Mouse (Mus musculus) embryonic facial prominence, embryonic 12.5 days (tissue): ENCODE results near the gene Inpp5f. TPM values are rescaled to one million over a fixed set of nuclear protein-coding genes. Genes with fewer than 3 reads are reported as not detected.

Experiments used
- ATAC-seq: fragments of 200-750 bp; cut with Nextera tagmentation; 2 replicates; pipeline ENCODE4 v1.8.0; 2017; ENCODE audit not compliant: insufficient number of reproducible peaks, insufficient read depth, low FRiP score, low TSS enrichment
- H3K27ac ChIP-seq: fragments of 300-500 bp; sonication (generic); 2 replicates; pipeline ENCODE4 v1.5.1; 2016; ENCODE audit warnings: mild to moderate bottlenecking
- H3K27me3 ChIP-seq: fragments of 300-500 bp; sonication (generic); 2 replicates; pipeline ENCODE4 v1.6.1; 2016; ENCODE audit warnings: mild to moderate bottlenecking, moderate library complexity
- H3K36me3 ChIP-seq: fragments of 300-500 bp; sonication (generic); 2 replicates; pipeline ENCODE4 v1.6.1; 2016; ENCODE audit warnings: mild to moderate bottlenecking
- H3K4me1 ChIP-seq: fragments of 300-500 bp; sonication (generic); 2 replicates; pipeline ENCODE4 v1.6.1; 2016
- H3K4me2 ChIP-seq: fragments of 300-500 bp; sonication (generic); replicated peaks from 2 replicates; pipeline ENCODE4 v1.6.1; 2016; ENCODE audit warnings: mild to moderate bottlenecking, moderate library complexity
- H3K4me3 ChIP-seq: fragments of 300-500 bp; sonication (generic); 2 replicates; pipeline ENCODE4 v1.5.1; 2016; ENCODE audit warnings: mild to moderate bottlenecking
- H3K9ac ChIP-seq: fragments of 300-500 bp; sonication (generic); 2 replicates; pipeline ENCODE4 v1.6.1; 2016; ENCODE audit warnings: mild to moderate bottlenecking, moderate library complexity
- H3K9me3 ChIP-seq: fragments of 300-500 bp; sonication (generic); 2 replicates; pipeline ENCODE4 v1.6.1; 2016; ENCODE audit warnings: mild to moderate bottlenecking, moderate library complexity
- WGBS: fragments of 180-500 bp; shearing (Covaris S2); methylation state at CpG from one replicate; pipeline ENCODE4 v1.1.7; 2016; 5-methylcytosine and 5-hydroxymethylcytosine counted together
- polyA plus RNA-seq: library from polyadenylated mRNA; unstranded; fragments of >200 nt; fragmentation: Nextera tagmentation; extraction: Ambion mirVana; gene quantifications from 2 replicates; pipeline ENCODE4 v1.2.1, GENCODE M21; 2016

Gene Inpp5f
- polyA plus RNA-seq, 1 experiment from 2014 or later = 29.9 TPM

DNA sequence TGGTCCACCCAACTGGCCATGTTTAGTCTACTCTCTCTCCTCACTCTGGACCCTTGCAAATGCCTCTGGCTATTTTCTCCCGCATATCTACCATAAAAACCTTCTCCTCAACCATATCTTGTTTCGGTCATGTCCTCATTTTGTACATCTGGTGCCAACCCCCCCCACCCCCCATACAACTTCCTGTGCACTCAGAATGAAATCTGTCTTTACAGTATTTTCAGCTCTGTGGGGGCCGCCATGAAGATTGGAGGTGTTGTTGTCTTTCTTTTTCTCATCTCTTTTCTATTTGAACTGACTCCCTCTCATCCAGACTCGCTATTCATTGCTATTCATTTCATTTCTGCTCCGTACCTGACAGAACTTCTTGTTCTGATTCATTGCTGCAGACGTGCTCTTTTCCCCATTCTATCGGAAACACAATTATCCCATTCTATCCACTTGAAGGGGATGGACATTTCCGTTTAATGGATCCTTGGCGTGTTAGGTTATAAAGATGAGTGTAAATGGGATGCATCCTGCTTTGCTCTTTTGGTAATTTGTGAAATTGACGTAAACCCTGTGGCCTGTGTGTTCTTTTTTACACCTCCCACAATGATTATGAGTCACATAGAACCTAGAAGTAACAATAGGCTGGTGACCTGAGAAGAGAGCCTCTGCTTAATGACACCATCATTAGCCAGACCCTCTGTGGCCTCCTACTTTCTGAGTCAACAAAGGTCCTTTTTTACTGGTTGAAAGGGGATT is 32.8 kb upstream of the Inpp5f start:
- Histone ChIP-seq H3K9ac (no peak overlapping the region), H3K4me2 (no peak overlapping the region), H3K9me3 (no peaks in the 10 kb centered on the region), H3K27me3 (no peaks in the 10 kb centered on the region), H3K4me1 (peaks cover 4% of the 10 kb centered on the region; the same call in 1 of the 2 replicates), H3K36me3 (no peaks in the 10 kb centered on the region), H3K4me3 (no peak overlapping the region), H3K27ac (no peak overlapping the region)
- no peak for ATAC-seq
- 64% methylated on average over 10 of the region's 10 CpGs for WGBS

DNA sequence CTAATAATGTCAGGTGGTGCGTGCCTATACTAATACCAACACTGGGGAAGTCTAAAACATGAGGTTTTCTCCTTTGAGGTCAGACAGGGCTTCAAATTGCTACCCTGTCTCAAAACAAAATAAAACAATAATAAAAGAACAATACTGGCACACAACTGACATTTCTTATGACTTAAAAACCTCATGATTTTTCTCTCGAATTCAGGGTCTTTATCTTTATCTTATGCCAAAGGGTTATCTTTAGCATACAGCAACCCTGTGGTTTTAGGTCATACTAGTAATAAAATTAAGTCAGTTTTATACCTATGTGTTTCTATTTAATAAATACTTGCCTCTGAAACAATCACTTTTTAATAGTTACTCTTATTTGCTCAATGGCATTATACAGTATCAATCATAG is 31.7 kb upstream of the Inpp5f start:
- no peaks in the 10 kb centered on the region for H3K36me3 ChIP-seq
- no peaks in the 10 kb centered on the region for H3K9me3 ChIP-seq
- no peak overlapping the region for H3K4me2 ChIP-seq
- no peak overlapping the region for H3K4me3 ChIP-seq
- no peak for ATAC-seq
- no peaks in the 10 kb centered on the region for H3K27me3 ChIP-seq
- no peak overlapping the region for H3K9ac ChIP-seq
- 84% methylated on average over 2 of the region's 2 CpGs for WGBS
- H3K27ac ChIP-seq = no peak overlapping the region
- peaks cover 4% of the 10 kb centered on the region; the same call in 1 of the 2 replicates for H3K4me1 ChIP-seq

DNA sequence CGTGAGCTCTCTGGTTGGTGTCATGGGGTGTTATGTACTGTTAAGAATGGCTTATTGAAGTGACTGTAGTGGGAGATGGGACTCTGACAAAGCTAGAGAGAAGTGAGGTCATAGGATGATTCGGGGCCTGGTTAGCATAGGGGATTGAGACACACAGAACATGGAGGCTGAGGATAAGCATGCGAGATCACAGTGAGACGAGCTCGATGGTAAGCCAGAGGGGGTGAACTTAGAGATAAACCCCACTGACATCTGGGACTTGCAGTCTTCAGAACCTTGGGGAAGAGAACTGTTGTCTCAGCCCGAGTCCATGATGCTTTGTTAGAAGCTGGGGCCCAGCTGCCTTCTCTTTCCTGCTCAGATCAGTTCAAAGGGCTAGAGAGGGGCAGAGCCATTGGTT is 30.8 kb upstream of the Inpp5f start:
- Histone ChIP-seq H3K9me3 (no peaks in the 10 kb centered on the region), H3K27me3 (no peaks in the 10 kb centered on the region), H3K4me3 (no peak overlapping the region), H3K27ac (no peak overlapping the region), H3K4me2 (no peak overlapping the region), H3K4me1 (peaks cover 4% of the 10 kb centered on the region; the same call in 1 of the 2 replicates), H3K36me3 (no peaks in the 10 kb centered on the region), H3K9ac (no peak overlapping the region)
- no peak for ATAC-seq
- 90% methylated on average over 6 of the region's 6 CpGs for WGBS

DNA sequence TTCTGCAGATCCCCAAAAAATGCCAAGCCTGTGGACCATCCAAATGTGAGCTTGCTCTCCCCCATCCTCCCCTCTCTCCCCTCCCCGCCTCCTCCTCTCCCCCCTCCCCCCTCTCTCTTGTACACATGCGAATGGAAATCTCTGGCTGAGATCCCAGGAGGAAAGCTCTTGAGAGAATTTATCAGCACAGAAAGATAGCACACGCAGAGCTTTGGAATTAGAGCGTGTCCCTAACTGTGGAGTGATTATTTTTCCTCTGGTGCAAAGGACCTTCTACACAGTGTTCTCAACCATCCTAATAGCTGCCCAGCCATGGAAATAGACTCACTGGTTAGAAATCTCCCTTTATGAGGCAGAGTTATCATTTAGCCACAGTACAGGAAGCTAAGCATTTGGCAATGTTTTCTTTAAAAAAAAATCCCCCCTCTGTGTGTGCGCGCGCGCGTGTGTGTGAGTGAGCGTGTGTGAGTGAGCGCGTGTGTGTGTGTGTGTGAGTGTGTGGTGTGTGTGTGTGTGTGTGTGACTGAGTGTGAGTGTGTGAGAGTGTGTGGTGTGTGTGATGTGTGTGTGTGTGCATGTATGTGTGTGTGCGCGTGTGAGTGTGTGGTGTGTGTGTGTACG is 29.2 kb upstream of the Inpp5f start:
- no peak for ATAC-seq
- Histone ChIP-seq H3K9me3 (no peaks in the 10 kb centered on the region), H3K9ac (no peak overlapping the region), H3K27me3 (no peaks in the 10 kb centered on the region), H3K36me3 (no peaks in the 10 kb centered on the region), H3K4me3 (no peak overlapping the region), H3K4me2 (no peak overlapping the region), H3K4me1 (peaks cover 4% of the 10 kb centered on the region; the same call in 1 of the 2 replicates), H3K27ac (no peak overlapping the region)
- 82% methylated on average over 14 of the region's 15 CpGs for WGBS

DNA sequence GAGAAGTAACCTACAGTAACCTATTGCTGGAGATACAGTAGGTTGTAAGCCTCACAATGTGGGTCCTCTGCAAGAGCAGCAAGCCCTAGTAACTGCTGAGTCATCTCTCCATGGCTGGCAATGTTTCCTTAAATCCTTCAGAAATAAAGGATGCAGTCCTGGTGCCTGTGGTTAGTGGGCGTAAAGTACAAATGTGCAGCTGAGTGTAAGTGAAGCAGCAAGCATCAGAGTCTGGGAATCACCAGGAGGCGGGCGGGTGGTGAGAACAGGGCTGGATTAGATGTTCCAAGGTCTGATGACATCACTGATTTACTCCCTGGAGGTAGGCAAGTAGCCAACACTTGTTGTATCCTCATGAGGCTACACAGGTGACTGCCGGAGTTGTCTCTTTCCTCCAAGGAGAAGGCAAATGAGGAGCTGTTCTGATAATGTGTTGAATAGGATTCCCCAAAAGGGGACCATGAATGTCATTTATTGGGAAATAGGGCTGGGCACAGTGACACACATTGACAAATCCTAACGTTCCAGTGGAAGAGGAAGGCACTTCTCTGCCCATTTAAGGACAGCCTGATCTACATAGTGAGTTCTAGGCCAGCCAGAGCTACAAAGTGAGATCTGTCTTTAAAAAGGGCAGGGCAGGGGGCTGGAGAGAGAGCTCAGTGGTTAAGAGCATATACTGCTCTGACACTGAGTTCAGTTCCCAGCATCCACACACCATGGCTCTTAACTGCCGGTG is 27.7 kb upstream of the Inpp5f start:
- Histone ChIP-seq H3K9me3 (no peaks in the 10 kb centered on the region), H3K27me3 (no peaks in the 10 kb centered on the region), H3K4me3 (no peak overlapping the region), H3K4me1 (peaks cover 4% of the 10 kb centered on the region; the same call in 1 of the 2 replicates), H3K27ac (no peak overlapping the region), H3K4me2 (no peak overlapping the region), H3K36me3 (no peaks in the 10 kb centered on the region), H3K9ac (no peak overlapping the region)
- no peak for ATAC-seq
- WGBS = 85% methylated on average over 6 of the region's 6 CpGs

DNA sequence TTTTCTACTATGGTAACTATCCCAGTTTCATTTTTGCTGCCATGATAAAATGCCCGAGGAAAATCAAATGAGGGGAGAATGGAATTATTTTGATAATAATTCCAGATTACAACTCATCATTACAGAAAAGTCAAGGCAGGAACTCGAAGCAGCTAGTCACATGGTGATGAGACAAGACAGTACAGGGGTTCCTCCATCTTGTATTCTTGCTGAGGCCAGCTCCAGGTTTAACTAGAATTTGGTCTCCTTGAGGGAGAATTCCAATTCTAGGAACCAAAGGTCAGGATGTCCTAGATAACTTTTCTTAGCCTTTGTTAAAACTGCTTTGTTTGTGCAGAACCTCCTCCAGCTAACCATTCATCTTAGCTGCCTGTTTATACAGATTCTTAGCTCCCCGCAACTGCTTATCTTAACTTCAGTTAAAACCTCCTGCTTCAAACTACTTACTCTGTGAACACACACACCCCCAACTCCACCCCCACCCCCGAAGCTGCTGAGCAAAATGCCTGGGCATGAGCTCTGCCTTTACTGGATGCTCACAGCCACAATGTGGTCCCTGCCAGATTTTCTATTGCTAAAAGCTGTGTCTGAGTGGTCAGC is 23.7 kb upstream of the Inpp5f start:
- Histone ChIP-seq H3K4me3 (no peak overlapping the region), H3K36me3 (no peaks in the 10 kb centered on the region), H3K27ac (no peak overlapping the region), H3K4me2 (no peak overlapping the region), H3K4me1 (peaks cover 14% of the 10 kb centered on the region), H3K27me3 (no peaks in the 10 kb centered on the region), H3K9me3 (no peaks in the 10 kb centered on the region), H3K9ac (no peak overlapping the region)
- no peak for ATAC-seq
- WGBS = 76% methylated on average over 4 of the region's 4 CpGs

DNA sequence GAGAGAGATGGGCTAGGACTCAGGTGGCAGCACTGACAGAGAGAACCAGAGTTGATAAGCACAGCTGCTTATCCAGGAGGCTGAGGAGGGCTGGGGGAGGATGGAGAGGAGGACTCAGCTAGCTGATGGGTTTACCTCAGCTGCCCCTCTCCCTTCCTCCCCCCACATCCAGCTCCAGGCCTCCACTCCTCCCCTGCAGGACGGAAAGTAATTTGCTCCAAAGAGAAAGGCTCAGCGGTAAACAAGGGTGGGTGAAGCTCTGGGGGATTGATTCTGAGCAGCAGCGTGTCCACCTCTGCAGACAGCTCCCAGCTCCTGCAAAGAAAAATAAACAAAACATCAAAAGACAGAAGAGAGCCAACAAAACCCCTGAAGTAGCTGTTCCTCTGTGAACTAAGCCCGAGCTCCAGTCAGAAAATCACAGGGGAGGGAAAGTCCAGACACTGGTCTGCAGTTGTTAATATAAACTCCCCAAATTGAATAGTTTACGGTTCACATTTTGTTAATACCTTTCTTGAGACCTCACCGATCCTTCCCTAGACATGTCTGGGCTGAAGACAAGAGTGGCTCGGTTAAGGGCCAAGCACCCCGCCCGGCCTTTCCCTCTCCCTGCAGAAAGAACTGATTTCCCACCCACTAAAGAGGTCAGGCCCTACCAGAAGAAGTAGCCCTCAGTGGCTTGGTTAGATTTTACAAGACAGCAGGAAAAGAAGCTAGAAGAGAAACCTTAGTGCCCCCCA is 19.6 kb upstream of the Inpp5f start:
- Histone ChIP-seq H3K9ac (no peak overlapping the region; the same call in 1 of the 2 replicates), H3K9me3 (no peaks in the 10 kb centered on the region), H3K27me3 (no peaks in the 10 kb centered on the region), H3K27ac (peak overlapping the region; percentile 67), H3K4me3 (no peak overlapping the region), H3K4me1 (peaks cover 15% of the 10 kb centered on the region), H3K4me2 (no peak overlapping the region), H3K36me3 (no peaks in the 10 kb centered on the region)
- ATAC-seq = peak; percentile 56
- 7% methylated on average over 9 of the region's 9 CpGs for WGBS

DNA sequence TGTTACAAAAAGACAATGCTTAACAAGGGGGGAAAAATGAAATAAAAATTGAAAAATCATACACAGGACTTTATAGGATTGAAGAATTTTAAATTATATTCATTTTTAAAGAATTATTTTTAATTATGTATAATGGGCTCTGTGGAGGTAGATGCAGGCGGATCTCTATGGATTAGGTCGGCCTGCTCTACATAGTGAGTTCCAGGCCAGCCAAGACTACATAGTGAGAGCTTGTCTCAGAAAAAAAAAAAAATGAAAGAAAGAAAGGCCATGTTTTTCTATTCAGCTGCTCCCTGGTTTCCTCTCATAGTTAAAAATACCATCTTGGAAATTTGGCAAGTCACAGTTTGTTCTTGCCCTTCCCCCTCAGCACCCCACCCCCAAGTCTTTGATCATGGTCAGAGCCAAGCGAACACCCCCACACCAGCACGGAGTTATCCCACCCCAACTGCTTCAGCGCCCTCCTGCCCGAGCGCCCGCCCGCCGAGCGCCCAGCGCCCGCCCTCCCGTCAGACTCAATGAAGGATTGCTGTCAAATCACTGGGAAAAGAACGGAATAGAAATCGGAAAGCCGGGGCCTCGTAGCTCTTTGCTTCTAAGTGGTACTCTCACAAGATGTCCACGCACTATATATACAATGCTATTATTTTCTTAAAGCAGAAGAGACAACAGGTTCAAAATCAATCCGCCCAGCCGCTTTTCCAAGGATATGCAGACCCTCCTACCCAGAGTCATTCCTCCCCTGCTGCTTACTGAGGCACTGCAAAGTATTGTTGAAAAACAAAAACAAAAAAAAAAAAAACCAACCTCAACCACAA is 18.8 kb upstream of the Inpp5f start:
- Histone ChIP-seq H3K9me3 (no peaks in the 10 kb centered on the region), H3K27ac (peak overlapping the region; percentile 67), H3K27me3 (no peaks in the 10 kb centered on the region), H3K4me3 (peak overlapping the region; percentile 22), H3K4me2 (peak overlapping the region; percentile 50), H3K4me1 (peaks cover 15% of the 10 kb centered on the region), H3K36me3 (no peaks in the 10 kb centered on the region), H3K9ac (no peak overlapping the region)
- ATAC-seq = 0 out of 2 replicates have a peak, but pooled peaks have one; percentile 28
- WGBS = 7% methylated on average over 21 of the region's 21 CpGs

DNA sequence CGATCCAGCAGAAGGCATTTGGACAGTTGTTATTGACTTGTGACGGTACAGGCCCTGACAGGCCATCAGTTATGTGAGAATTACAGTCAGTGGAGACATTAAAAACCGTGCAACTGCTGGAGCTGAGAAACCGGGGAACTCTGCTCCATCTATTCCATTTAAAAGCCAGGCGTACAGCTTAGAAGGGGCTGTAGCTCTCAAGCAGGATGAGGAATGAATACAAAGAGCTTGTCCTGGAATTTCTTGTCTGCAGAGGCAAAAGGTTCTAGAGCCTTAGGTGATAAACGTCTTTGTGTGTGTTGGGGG is 18.2 kb upstream of the Inpp5f start:
- ATAC-seq = no peak
- H3K27ac ChIP-seq = peak overlapping the region; percentile 67
- no peak overlapping the region for H3K9ac ChIP-seq
- 11% methylated on average over 6 of the region's 6 CpGs for WGBS
- H3K4me3 ChIP-seq = no peak overlapping the region
- H3K4me1 ChIP-seq = peaks cover 15% of the 10 kb centered on the region
- H3K36me3 ChIP-seq = no peaks in the 10 kb centered on the region
- no peaks in the 10 kb centered on the region for H3K27me3 ChIP-seq
- no peaks in the 10 kb centered on the region for H3K9me3 ChIP-seq
- peak overlapping the region; percentile 50 for H3K4me2 ChIP-seq

DNA sequence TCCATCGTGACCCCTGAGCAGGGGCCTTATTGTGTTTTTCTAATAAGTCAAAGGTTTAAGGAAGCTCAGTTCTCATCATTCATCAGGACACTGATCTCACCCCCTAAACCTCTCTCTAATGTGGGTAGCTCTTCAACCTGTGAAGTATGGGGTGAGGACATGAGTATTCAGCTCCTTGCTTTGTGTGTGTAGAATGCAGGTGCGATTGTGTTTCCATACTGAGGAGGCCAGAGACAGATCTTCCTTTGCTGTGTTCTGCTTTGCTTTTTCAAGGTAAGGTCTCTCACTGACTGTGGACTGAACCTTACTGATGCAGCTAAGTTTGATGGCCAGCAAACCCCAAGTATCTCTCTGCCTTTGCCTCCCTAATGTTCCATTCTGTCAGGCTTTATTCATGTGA is 14.9 kb upstream of the Inpp5f start:
- 96% methylated on average over 2 of the region's 2 CpGs for WGBS
- Histone ChIP-seq H3K27me3 (no peaks in the 10 kb centered on the region), H3K27ac (no peak overlapping the region), H3K9me3 (no peaks in the 10 kb centered on the region), H3K9ac (no peak overlapping the region), H3K36me3 (no peaks in the 10 kb centered on the region), H3K4me1 (peaks cover 11% of the 10 kb centered on the region), H3K4me2 (no peak overlapping the region), H3K4me3 (no peak overlapping the region)
- no peak for ATAC-seq

DNA sequence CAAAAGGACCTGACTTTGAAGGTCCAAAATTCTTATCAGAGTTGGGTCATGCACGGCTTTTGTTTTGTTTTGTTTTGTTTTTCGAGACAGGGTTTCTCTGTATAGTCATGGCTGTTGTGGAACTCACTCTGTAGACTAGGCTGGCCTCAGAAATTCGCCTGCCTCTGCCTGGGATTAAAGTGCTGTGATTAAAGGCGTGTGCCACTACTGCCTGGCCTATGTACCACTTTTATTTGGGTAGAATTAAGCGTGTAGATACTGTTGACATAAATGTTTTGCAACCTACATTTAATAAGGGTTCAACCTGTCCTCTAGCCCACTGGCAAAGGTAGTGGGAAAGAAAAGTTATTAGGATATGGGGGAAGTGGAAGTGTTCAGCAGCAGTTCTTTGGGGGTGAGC is 12.1 kb upstream of the Inpp5f start:
- no peaks in the 10 kb centered on the region for H3K27me3 ChIP-seq
- H3K36me3 ChIP-seq = no peaks in the 10 kb centered on the region
- no peak overlapping the region for H3K27ac ChIP-seq
- no peak overlapping the region for H3K4me3 ChIP-seq
- no peaks in the 10 kb centered on the region for H3K4me1 ChIP-seq
- ATAC-seq = no peak
- no peaks in the 10 kb centered on the region for H3K9me3 ChIP-seq
- H3K4me2 ChIP-seq = no peak overlapping the region
- 82% methylated on average over 5 of the region's 5 CpGs for WGBS
- no peak overlapping the region for H3K9ac ChIP-seq
